Mouse (Mus musculus) lung, postnatal 0 days (tissue): ENCODE data around the gene Ddx10.

Experiments used
- CTCF ChIP-seq: IDR thresholded peaks from 2 replicates; pipeline ENCODE4 v1.5.1; 2016; ENCODE audit warnings: antibody characterized with exemption, mild to moderate bottlenecking
- EP300 ChIP-seq: IDR thresholded peaks from 2 replicates; pipeline ENCODE4 v1.6.1; 2016; ENCODE audit warnings: antibody characterized with exemption, mild to moderate bottlenecking, control low read depth

DNA sequence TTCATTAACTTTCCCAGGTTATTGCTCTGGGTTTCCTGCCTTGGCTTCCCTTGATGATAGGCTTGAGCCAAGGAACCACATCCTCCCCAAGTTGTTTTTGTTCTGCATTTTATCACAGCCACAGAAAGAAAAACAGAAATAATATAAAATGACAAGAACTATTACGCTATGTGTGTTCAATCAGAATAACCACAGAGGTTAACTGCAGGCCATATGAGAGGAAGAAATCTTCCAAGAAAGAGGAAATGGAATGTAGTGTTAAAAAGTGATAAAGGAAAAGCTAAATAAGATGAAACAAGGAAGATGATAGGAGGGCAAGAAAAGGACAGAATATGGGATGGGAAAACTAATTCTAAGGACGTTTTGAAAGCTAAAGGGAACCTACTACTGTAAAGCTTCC, 117.4 kb downstream of the Ddx10 start:
- TF ChIP-seq CTCF: no peak
- TF ChIP-seq EP300: no peak
